In genomic region chr1:38664777-38665176, GRCm38 (mm10) we compare ENCODE assay signal across 8 mouse cellular contexts. TPM values are rescaled to one million over a fixed set of nuclear protein-coding genes. Genes with fewer than 3 reads are reported as not detected.
DNase-seq lines count a peak whose midpoint lies in the region; ATAC-seq and TF ChIP-seq lines count a peak whose summit lies in the region.

Gene Aff3, minus strand, starts transcription at chr1:38664955.

- no peak for DNase-seq in gastrocnemius, postnatal 4 days (ENCODE audit: low spot score in 2 of 2)
- no peak for DNase-seq in gastrocnemius, postnatal 14 days
- no peak for DNase-seq in G1E (ENCODE audit: low spot score)
- DNase-seq in hindbrain, embryonic 14.5 days (ENCODE audit: low spot score), result no peak
- peak; percentile 44 to 64 for DNase-seq in spleen, postnatal 14 days (ENCODE audit: low spot score in 2 of 2)
- DNase-seq in cerebellum, postnatal 14 days, result no peak
- no peak for DNase-seq in kidney, adult 8-10 months

- peaks cover 13% of the 10 kb centered on the region for H3K27me3 ChIP-seq in G1E (ENCODE audit: insufficient read depth, low read length)
- no peaks in the 10 kb centered on the region for H3K27me3 ChIP-seq in hindbrain, embryonic 14.5 days (ENCODE audit: control insufficient read depth, insufficient read depth, low read length)
- H3K27me3 ChIP-seq in lung, embryonic 16.5 days (ENCODE audit: control insufficient read depth, insufficient read depth, low read depth, low read length), result no peaks in the 10 kb centered on the region

- H3K36me3 ChIP-seq in G1E (replicated peaks), result no peaks in the 10 kb centered on the region
- no peaks in the 10 kb centered on the region for H3K36me3 ChIP-seq in hindbrain, embryonic 14.5 days (replicated peaks; ENCODE audit: control insufficient read depth, insufficient read depth)
- H3K36me3 ChIP-seq in lung, embryonic 16.5 days (ENCODE audit: control insufficient read depth, insufficient read depth, low read length), result no peaks in the 10 kb centered on the region

- H3K9me3 ChIP-seq in G1E (replicated peaks), result no peaks in the 10 kb centered on the region
- H3K9me3 ChIP-seq in hindbrain, embryonic 14.5 days (ENCODE audit: control insufficient read depth, low read length), result no peaks in the 10 kb centered on the region
- no peaks in the 10 kb centered on the region for H3K9me3 ChIP-seq in lung, embryonic 16.5 days (ENCODE audit: control insufficient read depth, low read length)

- WGBS in hindbrain, embryonic 14.5 days, result 90% methylated on average over 13 of the region's 13 CpGs
- 63% methylated on average over 13 of the region's 13 CpGs for WGBS in lung, embryonic 16.5 days

- peaks cover 45% of the 10 kb centered on the region for H3K4me1 ChIP-seq in G1E (ENCODE audit: insufficient read depth, low read depth, low read length)
- H3K4me1 ChIP-seq in hindbrain, embryonic 14.5 days (replicated peaks; ENCODE audit: control insufficient read depth, insufficient read depth, low read length), result no peaks in the 10 kb centered on the region
- H3K4me1 ChIP-seq in lung, embryonic 16.5 days (replicated peaks; ENCODE audit: control insufficient read depth, insufficient read depth, low read length), result peaks cover 4% of the 10 kb centered on the region; the same call in 1 of the 2 replicates

- no peak within 1 kb of the TSS for H3K27ac ChIP-seq in hindbrain, embryonic 14.5 days
- peak within 1 kb of the TSS; percentile 60; the same call in 1 of the 2 replicates for H3K27ac ChIP-seq in lung, embryonic 16.5 days (ENCODE audit: low read length)

- no peak within 1 kb of the TSS for H3K4me2 ChIP-seq in hindbrain, embryonic 14.5 days (replicated peaks)
- no peak within 1 kb of the TSS for H3K4me2 ChIP-seq in lung, embryonic 16.5 days (ENCODE audit: low read depth, low read length)

- ATAC-seq in G1E (ENCODE audit: extremely low read depth, insufficient number of reproducible peaks, low FRiP score, poor library complexity, severe bottlenecking), result peak; percentile 30; the same call in 1 of the 2 replicates
- no peak for ATAC-seq in hindbrain, embryonic 14.5 days (ENCODE audit: low FRiP score)
- no peak for ATAC-seq in lung, embryonic 16.5 days (ENCODE audit: low read depth)

- H3K4me3 ChIP-seq in G1E (ENCODE audit: low read depth, low read length), result peak within 1 kb of the TSS; percentile 41
- no peak within 1 kb of the TSS for H3K4me3 ChIP-seq in hindbrain, embryonic 14.5 days (replicated peaks; ENCODE audit: low read length)
- H3K4me3 ChIP-seq in lung, embryonic 16.5 days (ENCODE audit: low read length), result no peak within 1 kb of the TSS

- TF ChIP-seq CTCF in G1E (IDR thresholded peaks at IDR 0.05; ENCODE audit: low read depth, low read length), result no peak

- H3K9ac ChIP-seq in hindbrain, embryonic 14.5 days, result no peak within 1 kb of the TSS
- no peak within 1 kb of the TSS for H3K9ac ChIP-seq in lung, embryonic 16.5 days (ENCODE audit: low read length)

- intact Hi-C loops in gastrocnemius, postnatal 14 days (cut with DNase I; ENCODE audit: low total_unique reads), result no loop called here

RNA-seq across cellular contexts. Expression of gene Aff3, which starts in this region (rescaled TPM):
- total RNA-seq in gastrocnemius, postnatal 4 days (2021), result 10 to 100 TPM; 11.4 to 14.2 TPM
- total RNA-seq in gastrocnemius, postnatal 14 days (2021), result 1 to 10 TPM; 3.4 to 3.7 TPM
- 3.3 and 6.3 TPM in 2 replicates for total RNA-seq in G1E (2014; fragmentation: Nextera tagmentation)
- 2.3 and 2.5 TPM in 2 replicates for total RNA-seq in G1E (2017)
- 6.9 and 8.0 TPM in 2 replicates for polyA plus RNA-seq in G1E (2012)
- 29.5 and 31.3 TPM in 2 replicates for polyA plus RNA-seq in hindbrain, embryonic 14.5 days (2014; fragmentation: Nextera tagmentation; extraction: Ambion mirVana)
- 2.4 and 2.6 TPM in 2 replicates for polyA plus RNA-seq in lung, embryonic 16.5 days (2015; fragmentation: Nextera tagmentation; extraction: Ambion mirVana)

Comparison
In these comparisons a context has a peak if more than half of its experiments do, and no peak if none do; other contexts are left out.
1. DNase-seq: peak in spleen, postnatal 14 days (2 of 2); none in gastrocnemius, postnatal 4 days (0 of 2), gastrocnemius, postnatal 14 days (single experiment), G1E (single experiment), hindbrain, embryonic 14.5 days (single experiment), cerebellum, postnatal 14 days (0 of 2) and kidney, adult 8-10 months (0 of 2).